Mouse (Mus musculus) cerebellum, postnatal 14 days (tissue): Measurements from ENCODE around the gene Gm16181.
"Not testable (repeated sequence)": the region's sequence is repeated elsewhere in the genome, so short reads cannot be mapped to it uniquely, and the experiment has no call there.

Experiments
- DNase-seq, 2 experiments: peaks; one replicate each; pipeline ENCODE4 v3.0.0; 2021; ENCODE audit warnings: mixed read lengths in 2 of 2

The Gm16181 gene

DNA sequence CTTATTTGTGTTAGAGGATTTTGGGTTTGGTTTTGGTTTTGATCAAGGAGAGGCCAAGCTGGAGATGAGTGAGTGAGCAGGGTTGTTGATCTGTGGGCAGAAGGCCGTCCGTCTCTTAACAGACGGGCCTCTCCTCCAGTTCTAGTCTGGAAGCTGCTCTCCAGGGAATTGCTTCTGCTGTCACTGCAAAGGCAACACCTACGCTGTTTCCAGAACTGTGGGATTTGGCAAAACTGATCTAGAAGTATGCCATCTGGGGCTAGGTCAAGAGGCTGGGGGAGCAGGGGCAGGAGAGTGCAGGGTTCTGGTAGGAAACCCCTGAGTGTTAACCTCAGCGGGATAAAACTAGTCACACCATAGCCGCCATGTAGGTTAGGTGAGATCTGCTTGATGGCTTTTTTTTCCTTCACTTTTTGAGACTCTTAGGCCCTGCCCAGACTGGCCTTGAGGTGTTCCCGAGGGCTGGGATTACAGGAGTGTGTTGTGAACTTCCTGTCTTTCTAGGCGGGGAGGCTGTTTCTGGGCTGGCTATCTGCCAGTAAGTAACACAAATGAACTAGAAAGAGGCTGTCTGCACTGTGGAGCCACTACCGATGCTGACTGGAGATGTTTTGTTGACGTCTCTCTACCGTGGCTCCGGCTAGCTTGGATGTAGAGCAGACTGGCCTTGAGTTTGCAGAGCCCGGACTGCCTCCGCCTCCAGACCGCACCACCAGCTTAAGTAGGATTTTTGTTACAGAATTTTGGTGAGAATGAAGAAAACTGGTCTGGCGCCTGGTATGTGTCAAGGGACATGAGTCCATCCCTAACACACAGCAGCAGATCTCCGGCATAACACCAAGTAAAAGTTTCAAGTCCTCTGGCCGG lies 12.7 kb downstream of the Gm16181 start, which contains the start of gene Atp6v1g2:
TSS of gene Atp6v1g2 (plus strand) at position 547 of the 867 bp plus-strand sequence.
- no peak for DNase-seq

DNA sequence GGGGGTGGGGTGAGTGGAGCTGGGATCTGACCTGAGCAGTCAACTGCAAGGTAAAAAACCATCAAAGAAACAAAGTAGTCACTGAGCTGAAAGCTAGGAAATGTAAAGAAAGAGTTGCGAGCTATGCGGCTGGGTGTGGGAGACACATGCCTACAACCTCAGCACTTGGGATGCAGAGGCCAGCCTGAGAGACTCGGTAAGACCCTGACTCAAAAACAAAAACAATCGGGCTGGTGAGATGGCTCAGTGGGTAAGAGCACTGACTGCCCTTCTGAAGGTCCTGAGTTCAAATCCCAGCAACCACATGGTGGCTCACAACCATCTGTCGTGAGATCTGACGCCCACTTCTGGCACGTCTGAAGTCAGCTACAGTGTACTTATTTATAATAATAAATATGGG lies 13.5 kb downstream of the Gm16181 start:
- DNase-seq = not testable (repeated sequence)

DNA sequence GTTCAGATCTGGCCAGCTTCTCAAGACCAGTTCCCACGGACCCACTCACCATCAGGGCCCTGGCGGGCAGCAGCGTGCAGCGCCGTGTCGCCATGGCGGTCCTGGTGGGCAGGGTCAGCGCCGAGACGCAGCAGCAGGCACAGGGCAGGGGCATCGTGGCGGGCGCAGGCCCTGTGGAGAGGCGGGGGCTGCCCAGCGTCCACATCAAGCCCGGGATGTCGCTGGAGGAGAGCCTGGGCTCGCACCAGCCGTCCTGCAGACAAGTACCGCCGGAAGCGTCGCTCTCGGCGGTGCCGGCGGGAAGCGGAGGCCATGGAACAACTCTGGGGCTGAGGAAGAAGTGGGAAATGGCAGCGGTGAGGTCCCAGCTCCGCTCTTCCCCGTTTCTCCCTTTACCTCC lies 14.3 kb downstream of the Gm16181 start:
- peak; percentile 39 to 53 for DNase-seq

DNA sequence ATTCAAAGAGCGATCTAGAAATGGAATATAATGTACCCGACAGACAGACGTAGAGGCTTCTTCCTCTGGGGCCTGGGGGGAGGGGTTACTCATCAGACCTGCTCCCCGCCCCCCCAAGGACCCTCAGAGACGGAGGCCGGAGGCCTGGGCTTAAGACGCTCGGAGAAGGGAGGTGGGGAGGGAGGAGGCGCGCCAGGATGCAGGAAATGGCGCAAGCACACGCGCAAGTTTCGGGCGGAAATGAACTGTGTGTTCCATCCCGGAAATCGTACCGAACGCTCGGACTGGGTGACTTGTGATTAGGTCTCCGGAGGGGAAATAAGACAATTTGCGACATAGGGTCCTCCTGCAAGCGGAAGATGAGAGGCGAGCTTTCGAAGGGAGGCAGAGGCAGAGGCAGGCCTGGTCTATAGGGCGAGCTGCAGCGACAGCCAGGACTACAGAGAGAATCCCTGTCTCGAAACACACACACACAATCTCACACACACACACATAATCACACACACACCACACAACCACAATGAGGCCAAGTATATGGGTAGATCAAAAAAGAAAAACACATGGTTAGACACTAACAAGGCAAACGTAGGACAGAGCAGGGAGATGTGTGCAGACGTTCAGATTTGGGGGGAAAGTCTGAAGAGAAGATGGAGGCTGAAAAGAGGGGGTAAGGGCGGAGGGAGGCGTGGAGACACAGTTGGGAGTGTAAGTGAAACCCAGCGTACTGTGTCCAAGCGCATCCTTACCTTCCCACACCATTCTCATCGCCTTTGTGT lies 15.2 kb downstream of the Gm16181 start, which contains the start of gene Nfkbil1:
TSS of gene Nfkbil1 (minus strand) at position 179 of the 776 bp plus-strand sequence.
- DNase-seq = peak; percentile 91 to 92

DNA sequence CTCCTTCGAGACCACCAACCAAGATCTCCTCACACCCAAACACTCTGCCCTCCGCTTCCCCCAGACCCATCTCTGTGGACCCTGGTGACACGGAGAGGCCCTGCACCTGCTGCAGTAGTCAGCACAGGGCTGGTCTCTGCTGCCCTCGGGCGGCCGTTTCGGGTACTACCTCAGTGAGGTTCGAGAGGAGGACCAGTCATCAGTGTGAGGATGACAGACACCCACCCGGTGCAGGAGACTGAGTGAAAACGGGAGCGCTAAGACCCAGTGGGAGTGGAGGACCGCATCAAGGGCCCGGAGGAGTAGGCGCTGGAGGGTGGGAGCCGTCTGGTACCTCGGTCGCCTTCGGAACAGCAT lies 15.7 kb downstream of the Gm16181 start:
- peak; percentile 100 for DNase-seq

DNA sequence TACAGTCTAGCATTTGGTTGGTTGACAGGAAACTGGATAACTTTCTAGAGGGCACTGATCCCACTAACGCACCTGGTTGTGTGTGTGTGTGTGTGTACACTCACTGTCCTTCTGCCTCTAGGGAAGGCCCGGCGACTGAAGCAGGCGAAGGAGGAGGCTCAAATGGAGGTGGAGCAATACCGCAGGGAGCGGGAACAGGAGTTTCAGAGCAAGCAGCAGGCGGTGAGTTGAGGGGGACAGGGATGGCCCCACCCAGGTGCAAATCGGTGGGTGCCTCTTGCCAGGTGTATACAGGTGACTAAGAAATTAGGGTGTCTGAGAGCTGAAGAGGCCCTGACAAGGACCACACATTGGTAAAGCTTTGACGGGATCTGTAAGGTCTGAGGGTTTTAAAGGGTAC lies 16.4 kb downstream of the Gm16181 start:
- DNase-seq = peak; percentile 60 to 66

DNA sequence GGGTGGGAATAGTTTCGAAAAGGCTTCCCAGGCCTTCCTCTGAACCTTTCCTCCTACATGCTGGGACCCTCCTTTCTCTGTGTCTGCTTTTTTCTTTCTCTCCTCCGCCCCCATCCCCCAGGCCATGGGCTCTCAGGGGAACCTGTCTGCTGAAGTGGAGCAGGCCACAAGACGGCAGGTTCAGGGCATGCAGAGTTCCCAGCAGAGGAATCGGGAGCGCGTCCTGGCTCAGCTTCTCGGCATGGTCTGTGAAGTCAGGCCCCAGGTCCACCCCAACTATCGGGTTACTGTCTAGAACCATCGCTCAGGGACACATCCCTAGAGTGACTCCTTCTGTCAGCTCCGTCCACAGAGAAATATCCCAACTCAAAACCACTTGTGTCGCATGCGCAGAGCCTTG lies 16.9 kb downstream of the Gm16181 start:
- DNase-seq = peak in 1 of 2 experiments; percentile 27

DNA sequence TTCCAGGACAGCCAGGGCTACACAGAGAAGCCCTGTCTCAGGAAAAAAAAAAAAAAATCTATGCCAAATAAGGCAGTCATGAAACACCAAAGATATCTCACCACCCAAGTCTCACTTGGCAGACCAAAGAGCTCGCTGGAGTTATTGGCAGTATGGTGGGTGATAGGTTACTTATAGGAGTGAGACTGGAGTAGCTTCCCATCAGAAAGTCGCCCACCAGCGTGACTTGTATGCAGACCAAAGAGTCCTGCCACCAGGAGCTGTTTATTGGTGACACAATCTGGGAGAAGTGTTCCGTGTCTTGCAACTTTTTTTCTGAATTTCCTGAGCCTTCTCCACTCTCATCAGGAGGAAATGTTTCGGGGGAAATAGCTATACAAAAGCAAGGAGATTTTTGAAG lies 19.1 kb downstream of the Gm16181 start:
- DNase-seq = no peak

DNA sequence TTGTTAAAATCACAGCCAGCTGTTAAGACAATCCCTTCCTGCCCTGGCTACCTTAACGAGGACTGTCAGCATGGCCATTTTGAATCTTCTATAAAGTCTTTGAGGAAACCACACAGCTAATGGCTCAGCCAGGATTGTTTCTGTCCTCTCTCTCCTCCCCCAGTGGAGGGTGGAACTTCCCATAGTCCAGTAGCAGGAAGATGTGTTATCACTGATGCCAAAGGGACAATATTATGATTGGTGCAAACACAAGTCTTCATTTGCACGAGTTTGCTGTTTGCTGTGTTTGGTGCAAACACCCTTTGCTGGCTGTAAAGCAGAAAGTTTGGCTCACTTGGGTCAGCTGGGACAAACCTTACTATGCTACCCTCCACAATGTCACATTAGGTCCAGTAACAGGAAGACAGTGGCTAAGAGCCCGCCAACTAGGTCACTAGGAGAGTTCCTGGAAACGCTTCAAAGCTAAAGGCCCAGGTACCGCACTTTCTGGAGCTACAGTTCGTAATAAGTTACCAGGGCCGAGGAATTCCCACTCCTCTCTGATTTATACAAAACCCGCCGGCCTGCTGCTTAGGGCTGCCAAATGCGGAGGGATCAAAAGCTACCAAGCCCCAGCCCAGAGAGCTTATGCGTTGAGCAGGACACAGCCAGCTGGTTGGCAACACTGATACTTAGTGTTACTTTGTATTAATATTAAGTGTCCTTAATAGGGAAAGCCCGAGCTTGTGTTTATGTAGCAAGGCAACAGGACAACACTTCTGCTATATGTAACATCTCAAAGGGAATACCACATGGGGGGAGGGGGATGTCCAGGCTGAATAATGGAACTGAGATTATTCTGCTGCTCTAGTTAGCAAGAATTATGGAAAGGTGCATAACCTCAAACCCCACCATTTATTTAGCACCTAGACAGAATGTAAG lies 20.0 kb downstream of the Gm16181 start:
- DNase-seq = peak in 1 of 2 experiments; percentile 40

DNA sequence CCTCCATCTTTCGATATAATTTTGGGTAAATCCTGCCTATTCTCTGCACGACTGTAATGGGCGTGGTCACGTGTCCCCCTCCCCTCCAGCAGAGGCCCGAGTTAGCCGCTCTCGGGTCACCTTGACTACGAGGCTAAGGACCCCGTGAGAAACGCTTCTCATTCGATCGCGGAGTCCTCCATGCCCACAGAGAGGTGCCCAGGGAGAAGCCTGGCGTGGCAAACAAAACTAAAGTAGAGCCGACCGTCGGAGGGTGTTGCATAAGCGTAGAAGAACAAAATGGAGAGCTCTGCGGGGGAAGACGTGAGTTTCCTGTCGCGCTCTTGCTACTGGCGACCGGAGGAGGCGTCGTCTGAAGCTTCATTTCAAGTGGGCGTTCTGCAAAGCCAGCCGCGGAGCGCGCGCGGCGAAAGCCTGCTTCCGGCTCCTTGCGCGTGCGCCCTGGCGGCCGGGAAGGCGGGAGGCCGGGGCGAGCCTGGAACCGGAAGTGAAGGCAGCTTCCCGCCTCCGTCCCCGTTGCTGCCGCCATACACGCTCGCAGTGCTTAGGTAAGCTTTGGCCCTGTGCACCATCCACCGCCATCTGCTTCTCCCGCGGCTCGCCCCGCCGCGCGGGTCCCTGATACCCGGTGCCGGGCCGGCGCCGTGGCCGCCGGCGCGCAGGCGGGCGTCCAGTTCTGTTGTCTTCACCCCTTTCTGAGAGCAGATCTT lies 20.8 kb downstream of the Gm16181 start, which contains the start of gene Ddx39b:
TSS of gene Ddx39b (plus strand) at position 442 of the 710 bp plus-strand sequence.
- DNase-seq = peak; percentile 95 to 97

DNA sequence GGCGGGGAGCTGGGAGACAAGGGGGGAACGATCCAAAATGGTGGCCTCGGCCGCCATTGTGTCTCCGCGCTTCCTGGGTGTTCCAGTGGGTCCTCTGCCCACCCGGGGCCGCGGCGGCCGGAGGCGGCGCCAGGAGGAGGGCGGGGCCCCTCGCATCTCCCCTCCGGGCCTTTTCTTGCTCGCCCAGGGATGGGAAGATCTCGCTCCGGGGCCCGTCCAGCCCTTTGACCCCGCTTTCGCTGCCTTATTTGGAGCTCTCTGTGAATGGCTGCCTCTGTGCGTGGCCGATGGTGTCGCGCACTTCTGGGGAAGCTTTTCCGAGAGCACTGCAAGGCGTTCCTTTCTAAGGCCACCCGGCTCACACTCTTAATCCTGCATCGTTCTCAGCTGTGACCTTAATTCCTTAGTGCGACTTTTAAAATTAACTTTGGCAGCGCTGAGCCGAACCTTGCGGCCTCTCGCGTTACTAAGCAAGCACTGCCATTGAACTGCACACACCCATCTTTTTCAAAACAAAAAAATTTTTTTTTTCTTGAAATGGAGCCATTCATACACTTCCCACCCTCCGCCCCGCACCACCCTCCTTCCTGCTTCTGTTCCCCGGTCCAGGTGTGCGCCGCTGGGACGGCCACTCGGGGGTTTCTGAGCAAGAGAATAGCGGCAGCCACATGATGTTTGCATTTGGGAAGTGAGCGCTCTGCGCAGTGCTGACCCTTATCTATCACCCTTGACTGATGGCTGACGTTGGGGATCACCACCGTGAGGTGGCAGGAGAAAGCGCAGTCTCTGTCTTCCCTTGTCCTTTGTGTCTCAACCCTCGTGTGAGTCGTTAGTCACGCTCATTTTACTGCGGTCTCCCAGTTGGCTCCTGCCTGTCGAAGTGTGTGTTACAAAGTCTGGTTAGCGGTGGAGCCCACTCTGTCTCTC lies 21.6 kb downstream of the Gm16181 start:
- DNase-seq = peak; percentile 62 to 71

DNA sequence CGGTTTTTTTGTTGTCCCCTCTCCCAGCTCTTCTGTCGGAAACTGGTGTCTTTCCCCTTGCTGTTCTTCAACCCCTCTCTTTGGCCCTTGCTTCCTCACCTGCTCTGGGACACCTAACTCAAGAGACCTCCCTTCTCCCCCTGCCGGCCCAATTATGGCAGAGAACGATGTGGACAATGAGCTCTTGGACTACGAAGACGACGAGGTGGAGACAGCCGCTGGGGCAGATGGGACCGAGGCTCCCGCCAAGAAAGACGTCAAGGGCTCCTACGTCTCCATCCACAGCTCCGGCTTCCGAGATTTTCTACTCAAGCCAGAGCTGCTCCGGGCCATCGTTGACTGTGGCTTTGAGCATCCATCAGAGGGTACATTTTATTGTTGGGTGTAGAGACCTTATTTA lies 22.5 kb downstream of the Gm16181 start:
- DNase-seq = peak; percentile 81 to 85

DNA sequence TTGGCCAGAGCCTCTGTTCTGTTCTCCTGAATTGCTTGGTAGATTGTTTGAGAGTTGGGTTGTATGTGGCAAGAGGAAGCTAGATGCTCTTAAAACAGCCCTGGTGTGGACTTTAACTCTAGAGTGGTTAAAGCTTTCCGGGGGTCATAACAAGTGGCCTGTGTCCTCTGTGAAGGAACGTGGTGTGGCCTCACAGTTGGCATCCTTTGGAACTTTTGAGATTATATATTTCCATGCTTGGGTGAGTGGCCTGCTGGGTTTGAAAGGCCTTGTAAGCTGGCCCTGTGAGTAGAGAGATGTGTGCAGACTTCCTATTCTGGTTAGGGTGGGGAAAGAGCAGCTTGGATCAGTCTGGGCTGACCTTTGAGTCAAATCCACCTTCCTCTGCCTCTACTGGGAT lies 24.4 kb downstream of the Gm16181 start:
- no peak for DNase-seq

DNA sequence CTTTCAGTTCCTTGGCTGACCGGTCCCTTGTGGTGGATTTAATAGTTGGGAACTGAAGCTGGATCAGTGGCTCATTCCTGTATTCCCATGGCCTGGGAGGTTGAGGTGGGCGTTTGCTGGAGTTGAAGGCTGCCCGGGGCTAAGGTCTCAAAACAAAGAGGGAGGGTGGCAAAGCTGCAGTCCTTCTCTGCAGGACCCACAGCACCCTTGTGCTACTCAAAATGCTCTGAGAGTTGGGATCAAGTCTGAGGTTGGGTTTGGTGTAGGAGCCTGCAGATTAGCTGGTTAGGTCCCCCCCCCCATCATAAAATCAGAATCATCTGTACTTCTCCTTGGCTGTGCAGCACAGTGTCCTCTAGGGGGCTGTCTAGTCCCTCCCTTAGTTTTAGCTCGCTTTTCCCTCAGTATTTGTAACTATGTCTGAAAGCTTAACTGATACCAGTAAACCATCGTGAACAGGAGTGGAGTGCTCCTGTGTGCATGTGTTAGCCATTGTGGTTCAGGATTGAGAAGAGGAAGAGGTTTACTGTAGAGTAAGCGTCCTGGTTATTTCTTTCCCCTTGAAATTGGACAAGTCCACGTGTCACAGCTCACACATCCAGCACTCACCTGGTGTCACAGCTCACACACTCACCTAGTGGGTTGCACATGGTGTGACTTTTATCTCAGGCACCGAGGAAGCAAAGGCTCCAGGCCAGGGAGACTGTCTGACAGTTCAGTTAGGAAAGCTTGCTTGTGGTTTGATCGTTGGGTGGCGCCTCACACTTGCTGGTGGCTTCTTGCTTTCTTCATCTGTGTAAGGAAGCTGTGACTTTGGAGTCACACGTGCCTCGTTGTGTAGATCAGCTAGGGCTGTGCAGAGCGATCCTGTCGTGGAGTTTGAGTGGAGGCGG lies 25.3 kb downstream of the Gm16181 start:
- DNase-seq = peak in 1 of 2 experiments; percentile 36

DNA sequence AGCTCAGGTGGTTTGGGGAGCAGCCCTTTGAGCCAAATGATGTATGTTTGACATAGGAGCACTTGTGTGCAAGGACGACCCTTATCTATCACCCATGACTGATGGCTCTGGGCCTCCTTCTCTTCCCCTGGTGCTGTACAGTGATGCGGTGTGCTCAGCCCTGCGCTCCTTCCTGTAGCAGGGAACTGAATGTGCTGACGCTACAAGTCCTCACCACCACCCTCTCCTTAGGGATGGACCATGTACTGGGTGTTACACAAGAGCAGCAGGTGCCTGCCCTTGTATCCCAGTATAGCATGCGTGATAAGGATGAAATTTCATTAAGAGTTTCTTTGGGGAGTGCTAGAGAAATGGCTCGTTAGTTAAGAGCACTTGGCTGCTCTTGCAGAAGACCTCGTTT lies 26.5 kb downstream of the Gm16181 start:
- no peak for DNase-seq

DNA sequence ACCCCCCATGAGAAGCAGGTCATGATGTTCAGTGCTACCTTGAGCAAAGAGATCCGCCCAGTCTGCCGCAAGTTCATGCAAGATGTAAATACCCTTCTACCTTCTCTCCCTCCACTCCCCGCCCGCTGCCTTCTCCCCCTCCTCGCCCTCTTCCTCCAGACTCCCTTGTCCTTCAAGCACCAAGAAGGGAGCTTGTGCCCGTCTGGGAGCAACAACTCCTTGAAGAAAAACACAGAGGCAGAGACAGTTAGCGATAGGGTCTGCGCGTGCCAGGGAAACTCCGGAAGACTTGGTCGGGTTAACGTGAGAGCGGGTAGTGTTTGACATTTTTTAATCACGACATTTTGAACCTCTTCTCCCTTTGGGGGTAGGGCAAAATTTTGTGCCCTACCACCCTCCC lies 28.4 kb downstream of the Gm16181 start:
- no peak for DNase-seq

DNA sequence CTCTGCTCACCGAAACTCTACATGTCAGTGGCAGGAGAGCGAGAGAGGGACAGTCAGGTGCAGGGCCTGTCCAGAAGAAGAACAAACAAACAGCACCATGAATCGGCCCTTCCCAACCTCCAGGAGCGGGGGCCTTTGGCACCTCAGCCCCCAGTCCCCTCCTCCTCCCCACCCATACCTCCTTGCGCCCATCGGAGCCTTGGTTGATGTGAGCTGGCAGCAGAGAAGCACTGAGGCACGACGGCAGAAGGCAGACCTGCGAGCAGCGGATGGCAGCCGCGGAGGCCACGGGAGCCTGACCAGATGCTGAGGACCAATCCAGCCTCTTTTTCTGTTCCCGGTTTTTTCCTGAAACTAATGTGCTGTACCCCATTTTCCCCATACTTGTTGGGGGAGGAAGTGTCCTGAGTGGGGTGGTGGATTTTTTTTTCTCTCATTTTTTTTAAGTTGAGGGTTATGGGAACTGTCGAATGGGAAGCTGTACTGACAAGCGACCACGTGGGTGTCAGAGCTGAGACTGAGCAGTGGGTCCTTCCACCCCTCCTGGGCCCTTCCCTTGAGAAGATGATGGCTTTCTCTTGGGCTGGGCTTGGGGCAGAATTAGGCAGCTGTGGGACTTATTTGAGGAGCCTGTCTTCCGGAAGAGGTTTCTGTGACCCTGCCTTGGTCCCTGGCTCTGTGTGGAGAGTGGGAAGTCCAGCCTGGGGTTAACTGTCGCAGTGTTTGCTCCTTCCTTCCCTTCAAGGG lies 29.0 kb downstream of the Gm16181 start:
- DNase-seq = peak in 1 of 2 experiments; percentile 26

DNA sequence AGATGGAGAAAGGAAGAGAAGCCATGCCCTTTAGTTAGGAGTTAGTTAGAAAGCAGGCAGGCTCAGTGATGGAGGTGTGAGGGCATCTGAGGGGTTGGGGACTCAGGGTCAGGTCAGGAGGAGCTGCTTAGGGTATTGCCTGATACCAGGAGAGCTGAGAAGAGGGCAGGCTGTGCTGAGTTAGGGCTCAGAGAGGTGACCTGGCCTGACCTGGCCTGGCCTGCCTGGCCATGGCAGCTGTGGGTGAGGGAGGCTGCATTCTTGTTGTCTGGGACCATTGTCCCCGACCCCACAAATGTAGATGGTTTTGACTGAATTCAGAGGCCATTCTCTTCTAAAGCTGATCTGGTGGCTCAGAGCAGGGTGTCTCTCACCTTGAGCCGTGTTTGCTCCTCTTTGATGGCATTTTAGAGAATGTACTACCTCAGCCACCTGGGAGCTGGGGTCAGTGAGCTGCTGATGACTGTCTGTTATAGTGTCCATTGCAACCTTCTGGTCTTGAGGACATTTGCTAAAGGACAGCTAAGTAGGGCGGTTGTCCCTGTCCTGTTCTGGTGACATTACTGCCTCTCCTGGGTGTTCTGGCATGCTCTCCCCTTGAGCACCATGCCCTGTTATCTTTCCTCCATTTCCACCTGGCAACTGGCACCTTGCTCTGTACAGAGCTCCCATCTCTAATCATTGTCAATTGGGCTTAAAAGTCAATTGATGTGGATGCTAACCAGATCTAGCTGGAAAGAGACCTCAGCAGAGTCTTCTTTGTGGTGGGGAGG lies 29.9 kb downstream of the Gm16181 start:
- DNase-seq = no peak
